Mouse (Mus musculus) lung, embryonic 14.5 days (tissue): ENCODE results near the gene Rhox8. TPM values are rescaled to one million over a fixed set of nuclear protein-coding genes. Genes with fewer than 3 reads are reported as not detected.

ENCODE experiments used
- polyA plus RNA-seq: library from polyadenylated mRNA; unstranded; fragments of >200 nt; fragmentation: Nextera tagmentation; extraction: Ambion mirVana; gene quantifications from 2 replicates; pipeline ENCODE4 v1.2.1, GENCODE M21; 2014

Rhox8 gene
- polyA plus RNA-seq, 1 experiment from 2014 or later = not detected

Other genes starting within 250 kb of the Rhox8 start
- not detected in 2 replicates for gene Rhox2g, start 235.5 kb downstream of the Rhox8 start, polyA plus RNA-seq
- not detected in 2 replicates for gene Rhox4g, start 227.6 kb downstream of the Rhox8 start, polyA plus RNA-seq
- not detected in 2 replicates for gene Rhox3h, start 210.2 kb downstream of the Rhox8 start, polyA plus RNA-seq
- not detected in 2 replicates for gene Rhox2h, start 205.7 kb downstream of the Rhox8 start, polyA plus RNA-seq
- 4.0 and 4.7 TPM in 2 replicates for gene Rhox5, start 74.1 kb downstream of the Rhox8 start, polyA plus RNA-seq
- not detected in 2 replicates for gene Rhox6, start 52.0 kb downstream of the Rhox8 start, polyA plus RNA-seq
- gene Rhox7a, start 47.3 kb downstream of the Rhox8 start, polyA plus RNA-seq = not detected in 2 replicates
- gene Rhox7b, start 18.3 kb upstream of the Rhox8 start, polyA plus RNA-seq = not detected in 2 replicates
- gene Rhox9, start 22.8 kb upstream of the Rhox8 start, polyA plus RNA-seq = not detected in 2 replicates
- gene Btg1-ps1, start 139.9 kb upstream of the Rhox8 start, polyA plus RNA-seq = not detected in 2 replicates
- not detected in 2 replicates for gene Btg1-ps2, start 164.2 kb upstream of the Rhox8 start, polyA plus RNA-seq
- gene Rhox10, start 187.5 kb upstream of the Rhox8 start, polyA plus RNA-seq = not detected in 2 replicates
- gene Rhox11, start 206.2 kb upstream of the Rhox8 start, polyA plus RNA-seq = not detected in 2 replicates
- not detected in 2 replicates for gene Rhox12, start 232.0 kb upstream of the Rhox8 start, polyA plus RNA-seq
- not detected in 2 replicates for gene Rhox13, start 242.3 kb upstream of the Rhox8 start, polyA plus RNA-seq